Comparison of ENCODE assay signal across 12 mouse cellular contexts in genomic region chr14:73123786-73124185, GRCm38 (mm10). TPM values are rescaled to one million over a fixed set of nuclear protein-coding genes. Genes with fewer than 3 reads are reported as not detected.
DNase-seq lines count a peak whose midpoint lies in the region; ATAC-seq and TF ChIP-seq lines count a peak whose summit lies in the region.
"Had no signal": no experiment of that assay in that cellular context is flagged by ENCODE, and none has a peak within 500 bp of the region (broad histone marks: within the 10 kb centered on the region; RNA-seq: fewer than 3 reads in every experiment).

No protein-coding gene starts in this region.

- WGBS in hindbrain, postnatal 0 days, result 78% methylated on average over 9 of the region's 9 CpGs

- no peak overlapping the region for H3K4me2 ChIP-seq in hindbrain, postnatal 0 days (ENCODE audit: low read depth, low read length)
- H3K4me2 ChIP-seq: forebrain, embryonic 12.5 days had no signal

- H3K4me1 ChIP-seq in hindbrain, postnatal 0 days (ENCODE audit: insufficient read depth, low read length), result no peaks in the 10 kb centered on the region

- ATAC-seq in hematopoietic stem cell, adult 5-6 weeks (replicated peaks in 1 of 2; ENCODE audit: insufficient read depth in 1 of 2, low FRiP score in 2 of 2, low TSS enrichment in 1 of 2, low read depth in 1 of 2, poor library complexity in 2 of 2, severe bottlenecking in 2 of 2), result peak; percentile 89 to 94
- ATAC-seq in megakaryocyte, adult 5-6 weeks (ENCODE audit: poor library complexity, severe bottlenecking), result peak; percentile 46
- no peak for ATAC-seq in hindbrain, postnatal 0 days

- H3K9me3 ChIP-seq in hindbrain, postnatal 0 days (ENCODE audit: low read length), result no peaks in the 10 kb centered on the region
- H3K9me3 ChIP-seq: forebrain, embryonic 12.5 days had no signal

- no peaks in the 10 kb centered on the region for H3K27me3 ChIP-seq in hindbrain, postnatal 0 days (ENCODE audit: insufficient read depth, low read length)
- H3K27me3 ChIP-seq: forebrain, embryonic 12.5 days had no signal

- H3K36me3 ChIP-seq in hindbrain, postnatal 0 days (ENCODE audit: insufficient read depth, low read length), result no peaks in the 10 kb centered on the region
- H3K36me3 ChIP-seq: forebrain, embryonic 12.5 days had no signal

- H3K27ac ChIP-seq in hindbrain, postnatal 0 days, result no peak overlapping the region
- H3K27ac ChIP-seq: forebrain, embryonic 12.5 days had no signal

- peak; percentile 99 for DNase-seq in 416B (ENCODE audit: low read depth)
- DNase-seq in B cell, adult 2 months, result peak; percentile 44 to 47
- DNase-seq in ovary, postnatal 10 days (ENCODE audit: low spot score), result no peak
- no peak for DNase-seq in hindbrain, postnatal 0 days (ENCODE audit: low spot score)
- DNase-seq in cerebellum, adult 11 months, result no peak
- no peak for DNase-seq in embryo, embryonic 10 days (ENCODE audit: low spot score)
- DNase-seq: cerebellum, postnatal 10 days; heart, postnatal 10 days; right cerebral cortex, postnatal 14 days had no signal

- H3K4me3 ChIP-seq in hindbrain, postnatal 0 days (ENCODE audit: low read length), result no peak overlapping the region
- H3K4me3 ChIP-seq: forebrain, embryonic 12.5 days had no signal

- no peak overlapping the region for H3K9ac ChIP-seq in hindbrain, postnatal 0 days (replicated peaks; ENCODE audit: low read length)
- H3K9ac ChIP-seq: forebrain, embryonic 12.5 days had no signal

- no peak for TF ChIP-seq CTCF in hindbrain, postnatal 0 days (IDR thresholded peaks at IDR 0.05; ENCODE audit: low read depth)

RNA-seq across cellular contexts. Expression of gene Rcbtb2, which starts 0.9 kb away (rescaled TPM):
- 52.1 and 64.2 TPM in 2 replicates for total RNA-seq in hematopoietic stem cell, adult 5-6 weeks (2017)
- total RNA-seq in megakaryocyte, adult 5-6 weeks (2015), result 68.3 and 69.2 TPM in 2 replicates
- total RNA-seq in megakaryocyte, adult 5-6 weeks (2017), result 35.9 and 37.7 TPM in 2 replicates
- total RNA-seq in hindbrain, postnatal 0 days (2014; rRNA removed), result 40.2 and 64.9 TPM in 2 replicates
- polyA plus RNA-seq in hindbrain, postnatal 0 days (2015; fragmentation: Nextera tagmentation; extraction: Ambion mirVana), result 58.3 and 64.1 TPM in 2 replicates

Comparison
In these comparisons a context has a peak if more than half of its experiments do, and no peak if none do; other contexts are left out.
1. DNase-seq: peak in 416B (single experiment) and B cell, adult 2 months (2 of 2); none in ovary, postnatal 10 days (single experiment), hindbrain, postnatal 0 days (single experiment), cerebellum, adult 11 months (single experiment) and embryo, embryonic 10 days (single experiment).